Mouse (Mus musculus) embryonic fibroblast, embryonic 13.5 days (primary cell): Measurements from ENCODE around the gene Elane.

Experiments
- CTCF ChIP-seq: IDR thresholded peaks from 2 replicates; pipeline ENCODE4 v1.5.1; 2011; ENCODE audit warnings: mild to moderate bottlenecking, control low read depth, low read length, moderate library complexity, borderline replicate concordance; ENCODE audit not compliant: insufficient read depth
- POLR2A ChIP-seq: IDR thresholded peaks from 2 replicates; pipeline ENCODE4 v1.6.1; 2011; ENCODE audit warnings: low read depth, mild to moderate bottlenecking, control low read depth, low read length, moderate library complexity

GRCm38 (mm10) chr10:79889386-79889785 is 3.3 kb downstream of the Elane start:
- no peak for TF ChIP-seq CTCF
- TF ChIP-seq POLR2A = no peak
